Mouse (Mus musculus) right cerebral cortex, adult 2 months (tissue): ENCODE measurements around the gene Olfr519.

Source experiments
- DNase-seq, 2 experiments: peaks; one replicate each; pipeline ENCODE4 v3.0.0; 2021 to 2022; ENCODE audit warnings: low spot score in 2 of 2

Gene Olfr519

DNA sequence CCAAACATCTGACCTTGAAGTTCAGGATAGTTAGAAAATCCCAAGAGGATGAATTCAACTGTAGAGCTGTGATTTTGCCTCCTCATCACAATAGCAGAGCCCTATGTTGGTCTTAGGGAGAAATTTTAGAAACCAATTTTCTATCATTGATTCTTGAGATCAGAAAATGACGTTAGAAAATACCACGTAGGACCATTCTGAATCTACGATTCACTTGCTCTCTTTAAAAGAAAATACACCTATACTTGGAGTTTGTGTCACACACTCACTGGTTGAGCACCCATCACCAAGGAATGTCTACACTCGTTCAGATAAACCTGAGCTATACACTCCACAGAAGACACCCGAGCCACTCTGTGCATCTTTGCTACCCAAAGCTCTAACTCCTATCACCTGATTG is at the start of gene Olfr519:
Gene Olfr519 (minus strand): TSS at position 101 of the 400 bp plus-strand sequence.
- no peak for DNase-seq

DNA sequence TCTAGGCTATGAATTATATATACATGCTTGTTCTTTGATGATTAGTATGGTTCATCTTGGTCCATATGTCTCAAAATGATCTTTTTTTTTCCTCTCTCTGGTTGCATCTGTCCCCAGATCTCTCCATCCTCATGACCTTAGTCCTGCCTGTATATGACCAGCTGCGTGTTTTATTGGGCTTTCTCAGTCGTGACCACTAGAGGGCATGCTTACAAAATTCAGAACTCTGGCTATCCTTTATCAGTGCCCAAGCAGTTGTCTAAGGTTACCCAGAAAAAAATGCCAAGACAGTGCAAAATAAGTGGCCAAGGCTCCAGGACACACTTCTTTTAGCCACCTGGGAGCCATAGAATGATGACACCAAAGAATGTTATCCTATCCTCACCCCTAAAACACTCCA is 49.8 kb upstream of the Olfr519 start:
- DNase-seq, result peak; percentile 63 to 75

DNA sequence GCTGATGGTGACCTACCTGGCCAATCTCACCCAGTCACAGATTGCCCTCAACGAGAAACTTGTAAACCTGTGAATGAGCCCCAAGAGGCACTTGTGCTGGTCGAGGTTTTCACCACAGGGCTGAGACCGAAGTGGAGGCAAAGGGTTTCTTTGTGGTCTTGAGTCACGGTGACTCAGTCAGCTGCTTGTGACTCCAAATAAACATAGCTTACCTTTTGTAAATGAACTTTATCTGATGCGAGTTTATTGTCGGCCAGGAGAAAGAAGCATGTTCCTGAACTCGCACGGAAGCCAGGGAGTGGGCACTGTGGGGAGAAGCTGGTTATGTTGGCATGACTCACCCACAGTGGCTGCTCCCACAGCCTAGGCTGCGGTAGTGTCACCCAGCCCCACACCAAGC is 47.2 kb upstream of the Olfr519 start:
- DNase-seq, result no peak

DNA sequence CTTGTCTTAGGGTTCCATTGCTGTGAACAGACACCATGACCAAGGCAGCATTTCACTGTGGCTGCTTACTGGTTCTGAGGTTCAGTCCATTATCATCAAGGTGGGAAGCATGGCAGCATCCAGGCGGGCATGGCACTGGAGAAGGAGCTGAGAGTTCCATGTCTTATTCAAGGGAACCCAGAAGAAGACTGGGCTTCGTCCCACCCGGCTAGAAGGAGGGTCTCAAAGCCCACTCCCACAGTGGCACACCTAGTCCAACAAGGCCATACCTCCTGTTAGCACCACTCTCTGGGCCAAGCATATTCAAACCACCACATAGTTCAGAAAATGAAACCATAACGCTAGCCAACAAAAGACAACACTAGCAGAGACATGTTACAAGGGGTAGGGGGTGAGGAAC is 42.4 kb upstream of the Olfr519 start:
- DNase-seq, result no peak

DNA sequence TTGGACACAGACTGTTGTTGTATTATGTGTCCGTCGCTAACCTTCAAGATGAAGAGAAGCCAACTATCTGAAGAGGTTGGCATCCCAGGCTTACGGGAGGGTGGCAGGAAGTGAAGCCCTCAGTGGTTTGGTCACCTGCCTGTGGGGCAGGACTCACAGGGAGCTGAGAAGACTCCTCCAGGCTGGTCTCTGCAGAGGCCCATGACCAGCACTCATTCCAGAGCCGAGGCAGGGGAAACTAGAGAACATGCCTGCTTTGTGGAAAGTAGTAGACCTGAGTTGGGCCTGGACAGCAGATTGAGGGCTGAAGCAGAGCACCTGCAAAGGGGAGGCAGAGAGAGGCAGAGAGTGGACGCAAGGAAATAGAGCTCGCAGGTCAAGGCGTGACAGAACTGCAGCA is 41.2 kb upstream of the Olfr519 start:
- DNase-seq, result no peak

DNA sequence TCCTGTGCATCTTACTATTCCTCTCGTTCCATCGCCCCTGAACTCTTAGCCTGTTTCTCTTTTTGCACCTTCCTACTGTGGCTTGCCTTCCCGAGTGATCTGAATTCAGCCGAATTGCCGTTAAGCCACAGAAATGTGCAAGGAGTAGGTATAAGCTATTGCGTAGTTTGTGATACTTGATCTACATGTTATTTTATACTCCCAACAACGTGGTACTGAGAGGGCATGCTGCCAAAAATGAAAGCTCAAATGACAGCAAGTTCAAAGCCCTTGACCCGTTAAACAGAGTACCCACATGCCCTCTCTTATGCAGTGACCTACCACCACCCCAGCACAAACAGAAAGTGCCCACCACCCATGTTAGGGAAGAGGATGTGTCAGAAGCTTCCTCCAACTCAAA is 40.6 kb upstream of the Olfr519 start:
- DNase-seq, result no peak

DNA sequence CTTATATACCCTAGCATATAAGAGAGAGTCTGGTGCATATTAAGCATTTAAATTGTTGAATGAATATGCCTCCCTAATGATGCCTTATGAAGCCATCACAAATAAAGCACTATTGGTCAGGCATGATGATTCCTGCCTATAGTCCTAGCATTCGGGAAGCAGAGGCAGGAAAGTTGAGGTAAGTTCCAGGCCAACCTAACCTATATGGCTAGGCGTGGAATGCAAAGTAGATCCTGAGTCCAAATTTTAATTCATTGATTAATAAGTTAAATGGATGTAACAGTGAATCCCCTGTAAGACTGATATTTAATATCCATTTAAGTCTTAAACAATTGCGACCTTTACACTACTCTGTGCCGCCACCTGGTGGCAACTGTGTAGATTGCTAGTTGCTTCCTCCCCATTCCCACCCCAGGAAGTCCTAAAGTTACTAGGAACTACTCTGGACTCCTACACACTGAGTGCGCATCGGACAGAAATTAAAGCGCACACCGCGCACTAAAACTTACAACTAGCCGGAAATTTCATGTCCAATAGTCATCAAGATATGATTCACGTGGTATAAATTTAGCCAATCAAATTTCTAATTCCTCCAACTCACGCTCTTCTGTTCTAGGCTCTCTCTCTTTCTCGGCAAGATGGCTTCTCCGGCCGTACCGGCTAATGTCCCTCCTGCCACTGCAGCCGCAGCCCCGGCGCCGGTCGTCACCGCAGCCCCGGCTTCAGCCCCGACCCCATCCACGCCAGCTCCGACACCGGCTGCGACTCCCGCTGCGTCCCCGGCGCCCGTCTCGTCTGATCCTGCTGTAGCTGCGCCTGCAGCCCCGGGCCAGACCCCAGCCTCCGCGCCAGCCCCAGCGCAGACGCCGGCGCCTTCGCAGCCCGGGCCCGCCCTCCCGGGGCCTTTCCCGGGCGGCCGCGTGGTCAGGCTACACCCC is 39.8 kb upstream of the Olfr519 start, which contains the start of gene Eif3f:
Gene Eif3f (plus strand): TSS at position 624 of the 938 bp plus-strand sequence.
- DNase-seq, result peak; percentile 97

DNA sequence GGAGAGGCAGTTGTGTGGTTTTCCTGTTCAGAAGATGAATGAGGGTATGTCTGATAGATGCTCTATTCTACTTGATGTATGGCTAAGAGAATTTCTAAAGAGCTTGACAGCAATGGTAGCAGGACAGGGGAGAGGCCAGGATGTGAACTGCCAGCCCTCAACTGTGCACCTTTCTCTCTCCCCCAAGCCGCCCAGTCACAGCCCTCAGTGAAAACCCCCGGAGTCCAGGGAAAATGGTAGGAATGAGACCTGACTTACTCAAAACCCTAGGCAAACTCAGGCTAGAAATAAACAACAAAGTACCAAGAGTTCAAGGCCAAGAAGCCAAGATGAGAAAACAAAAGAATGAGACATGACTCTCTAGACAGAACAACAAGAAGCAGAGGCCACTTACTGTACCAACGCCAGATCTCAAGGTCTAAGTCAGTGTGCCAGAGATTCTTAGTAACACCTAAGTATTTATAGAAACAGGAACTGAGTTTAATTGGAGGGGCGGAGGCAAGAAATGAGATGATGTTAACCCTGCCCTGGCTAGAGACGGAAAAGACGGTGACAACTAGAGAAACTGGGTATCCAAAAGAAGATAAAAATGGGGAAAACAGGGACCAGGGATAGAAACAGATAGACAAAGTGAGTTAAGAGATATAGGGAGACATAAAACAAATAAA is 35.6 kb upstream of the Olfr519 start, which contains the start of gene Nlrp10:
Gene Nlrp10 (minus strand): TSS at position 453 of the 668 bp plus-strand sequence.
- DNase-seq, result no peak

DNA sequence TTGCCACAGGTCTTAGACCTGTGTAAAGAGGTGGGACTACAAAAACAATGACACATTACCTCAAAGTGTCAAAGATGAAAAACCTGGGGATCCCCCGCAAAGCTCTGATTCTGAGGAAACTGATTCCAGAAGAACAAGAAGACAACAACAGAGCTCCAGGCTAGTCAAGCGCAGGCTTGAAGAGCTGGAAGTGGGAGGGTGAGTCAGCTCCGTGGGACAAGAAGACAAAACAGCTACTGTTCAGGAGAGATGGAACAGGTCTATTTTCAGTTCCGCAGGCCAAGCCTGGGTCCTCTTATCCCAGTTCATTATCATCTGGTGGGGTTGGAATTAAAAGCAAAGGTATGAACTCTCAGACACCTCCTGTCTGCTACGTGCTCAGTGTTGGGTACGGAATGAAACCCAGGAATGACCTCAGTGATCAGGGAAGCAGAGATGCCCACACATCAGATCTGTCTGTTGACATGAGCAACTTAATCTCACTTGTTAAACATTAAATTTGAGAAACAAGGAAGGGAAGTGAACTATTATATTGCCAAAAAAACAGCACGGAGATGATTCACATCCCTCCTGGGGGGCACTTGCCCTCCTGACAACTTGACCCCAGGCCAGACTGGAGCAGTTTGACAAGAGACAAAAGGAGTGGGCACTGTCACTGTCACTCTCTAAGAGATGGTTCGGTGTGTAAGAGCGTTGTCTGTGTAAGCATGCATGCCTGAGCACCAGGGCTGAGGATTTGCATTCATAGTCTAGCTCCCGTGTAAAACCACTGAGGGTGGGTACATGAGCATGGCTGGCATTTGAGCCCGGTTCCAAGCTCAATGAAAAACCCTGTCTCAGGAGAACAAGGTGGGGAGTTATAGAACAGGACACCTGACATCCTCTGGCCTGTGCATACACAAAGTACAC is 34.3 kb upstream of the Olfr519 start:
- DNase-seq, result peak in 1 of 2 experiments; percentile 58

DNA sequence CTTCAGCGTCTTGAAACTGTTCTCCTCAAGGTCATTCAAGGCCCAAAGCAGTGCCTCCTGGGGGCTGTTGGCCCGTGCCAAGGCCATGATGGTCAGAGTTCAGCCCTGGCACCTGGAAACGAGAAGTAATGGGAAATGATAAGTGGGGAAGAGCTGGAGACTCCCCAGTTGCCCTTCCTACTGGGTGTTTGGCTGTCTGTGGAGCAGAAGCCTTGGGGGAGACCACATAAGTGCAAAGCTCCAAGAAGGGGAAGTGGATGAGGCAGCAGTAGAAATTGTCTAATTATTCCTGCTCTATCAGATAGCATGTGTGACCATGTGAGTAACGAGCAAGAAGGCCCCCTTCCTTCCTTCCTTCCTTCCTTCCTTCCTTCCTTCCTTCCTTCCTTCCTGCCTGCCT is 32.8 kb upstream of the Olfr519 start:
- no peak for DNase-seq

DNA sequence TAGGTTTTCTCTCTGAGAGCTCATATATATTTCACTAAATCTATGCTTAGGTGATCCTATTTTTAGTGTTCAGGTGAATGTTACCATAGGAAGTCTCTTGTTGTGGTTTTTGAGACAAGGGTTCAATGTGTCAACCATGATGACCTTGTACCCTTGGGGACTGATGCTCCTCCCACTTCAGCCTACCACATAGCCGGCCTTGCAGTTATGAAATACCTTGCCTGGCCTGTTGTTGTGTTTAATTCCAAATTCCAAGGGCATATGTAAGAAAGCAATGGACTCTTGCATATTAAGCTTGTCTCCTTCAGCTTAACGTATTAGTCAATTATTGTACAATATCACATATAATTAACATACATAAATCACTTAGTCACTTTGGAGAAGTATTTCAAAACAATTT is 9.7 kb upstream of the Olfr519 start:
- DNase-seq, result no peak

DNA sequence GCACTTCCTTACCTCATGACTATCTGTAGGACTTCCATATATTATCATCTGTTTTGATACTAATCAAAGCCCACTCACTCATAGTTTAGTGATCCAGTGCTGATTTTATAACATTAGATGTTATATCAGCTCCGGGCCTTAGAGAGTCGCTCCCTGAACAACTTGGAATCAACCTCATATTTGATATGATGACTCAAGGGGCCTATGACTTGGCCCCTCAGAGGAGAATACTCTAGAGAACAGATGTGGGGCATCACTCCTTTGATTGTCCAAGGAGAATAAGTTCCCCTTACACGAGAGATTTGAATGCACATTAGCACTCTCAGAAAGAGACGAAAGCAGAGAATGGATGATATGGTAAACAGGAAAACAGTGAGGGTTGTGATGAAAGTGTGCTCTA is 9.3 kb downstream of the Olfr519 start, which contains the start of gene Olfr518:
Gene Olfr518 (minus strand): TSS at position 101 of the 400 bp plus-strand sequence.
- no peak for DNase-seq

DNA sequence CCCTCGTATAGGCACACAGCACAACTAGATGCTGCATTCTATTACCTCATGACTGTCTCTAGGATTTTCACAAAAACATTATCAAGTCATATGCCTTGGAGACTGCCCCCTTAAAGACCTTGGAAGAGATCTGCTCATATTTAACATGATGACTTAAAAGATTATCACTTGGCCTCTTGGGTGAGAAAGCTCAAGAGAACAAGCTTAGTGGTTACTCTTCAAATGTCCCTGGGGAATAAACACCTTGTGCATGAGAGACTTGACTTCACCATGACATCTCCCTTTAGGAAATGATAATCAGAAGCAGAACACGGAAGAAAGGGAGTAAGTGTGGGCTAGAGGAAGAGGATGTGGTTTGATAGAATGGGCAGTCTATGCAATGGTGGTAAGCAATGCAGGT is 21.9 kb downstream of the Olfr519 start, which contains the start of gene Olfr517:
Gene Olfr517 (minus strand): TSS at position 101 of the 400 bp plus-strand sequence.
- DNase-seq, result no peak

DNA sequence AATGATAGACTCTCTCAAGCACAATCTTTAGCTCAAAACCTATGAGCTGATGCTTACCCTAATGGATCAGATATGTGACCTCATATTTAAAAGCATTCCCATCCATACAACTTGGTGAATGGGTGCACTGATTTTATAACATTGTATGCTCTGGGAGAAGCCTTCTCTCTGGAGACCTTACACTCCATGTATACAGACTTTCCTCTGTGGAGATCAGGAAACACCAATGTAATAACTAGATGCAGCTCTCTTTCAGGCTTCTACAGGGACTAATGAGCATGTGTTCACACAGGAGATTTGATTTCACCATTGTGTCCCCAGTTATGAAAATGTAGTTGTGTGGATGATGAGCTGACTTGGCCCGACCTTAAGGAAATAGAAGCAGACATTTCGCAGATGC is 43.8 kb downstream of the Olfr519 start, which contains the start of gene Olfr516:
Gene Olfr516 (minus strand): TSS at position 101 of the 400 bp plus-strand sequence.
- DNase-seq, result no peak
